In genomic region chr3:55241730-55242421, GRCm38 (mm10) we compare ENCODE assay signal across 8 mouse cellular contexts. TPM values are rescaled to one million over a fixed set of nuclear protein-coding genes. Genes with fewer than 3 reads are reported as not detected.
DNase-seq lines count a peak whose midpoint lies in the region; ATAC-seq lines count a peak whose summit lies in the region.

Gene Dclk1, plus strand, starts transcription at chr3:55242364.

- peak within 1 kb of the TSS; percentile 97 for H3K9ac ChIP-seq in forebrain, embryonic 13.5 days
- no peak within 1 kb of the TSS for H3K9ac ChIP-seq in liver, embryonic 11.5 days (ENCODE audit: low read depth, low read length)
- peak within 1 kb of the TSS; percentile 84 for H3K9ac ChIP-seq in neural tube, embryonic 15.5 days (replicated peaks)

- peaks cover 31% of the 10 kb centered on the region for H3K4me1 ChIP-seq in forebrain, embryonic 13.5 days
- H3K4me1 ChIP-seq in liver, embryonic 11.5 days (replicated peaks; ENCODE audit: control insufficient read depth, insufficient read depth, low read length): no peaks in the 10 kb centered on the region
- peaks cover 33% of the 10 kb centered on the region for H3K4me1 ChIP-seq in neural tube, embryonic 15.5 days

- no peaks in the 10 kb centered on the region for H3K27me3 ChIP-seq in forebrain, embryonic 13.5 days
- peaks cover 28% of the 10 kb centered on the region for H3K27me3 ChIP-seq in liver, embryonic 11.5 days (replicated peaks; ENCODE audit: control insufficient read depth, insufficient read depth, low read length)
- no peaks in the 10 kb centered on the region for H3K27me3 ChIP-seq in neural tube, embryonic 15.5 days (replicated peaks)

- peak within 1 kb of the TSS; percentile 98 for H3K27ac ChIP-seq in forebrain, embryonic 13.5 days
- no peak within 1 kb of the TSS for H3K27ac ChIP-seq in liver, embryonic 11.5 days (ENCODE audit: low read depth, low read length)
- H3K27ac ChIP-seq in neural tube, embryonic 15.5 days (replicated peaks): peak within 1 kb of the TSS; percentile 97

- no peaks in the 10 kb centered on the region for H3K9me3 ChIP-seq in forebrain, embryonic 13.5 days (replicated peaks)
- H3K9me3 ChIP-seq in liver, embryonic 11.5 days (ENCODE audit: control insufficient read depth, low read length): no peaks in the 10 kb centered on the region
- H3K9me3 ChIP-seq in neural tube, embryonic 15.5 days (replicated peaks): no peaks in the 10 kb centered on the region

- ATAC-seq in forebrain, embryonic 13.5 days: no peak
- no peak for ATAC-seq in liver, embryonic 11.5 days (replicated peaks; ENCODE audit: low FRiP score)
- no peak for ATAC-seq in neural tube, embryonic 15.5 days (ENCODE audit: low FRiP score)
- no peak for ATAC-seq in CD4-positive, CD25-positive, alpha-beta regulatory T cell, adult 4 months
- ATAC-seq in activated CD4-positive, CD25-positive, alpha-beta regulatory T cell, adult 4 months: no peak

- H3K4me3 ChIP-seq in forebrain, embryonic 13.5 days: peak within 1 kb of the TSS; percentile 81
- H3K4me3 ChIP-seq in liver, embryonic 11.5 days (ENCODE audit: low read depth, low read length): peak within 1 kb of the TSS; percentile 40
- H3K4me3 ChIP-seq in neural tube, embryonic 15.5 days (replicated peaks): peak within 1 kb of the TSS; percentile 63

- no peak for DNase-seq in left cerebral cortex, adult 18-20 months (ENCODE audit: low spot score in 2 of 2)
- no peak for DNase-seq in left cerebral cortex, adult 11 months (ENCODE audit: low spot score)
- DNase-seq in heart, postnatal 4 days: peak; percentile 17
- no peak for DNase-seq in liver, embryonic 11.5 days (ENCODE audit: low spot score)

- H3K36me3 ChIP-seq in forebrain, embryonic 13.5 days (ENCODE audit: poor library complexity, severe bottlenecking): no peaks in the 10 kb centered on the region
- no peaks in the 10 kb centered on the region for H3K36me3 ChIP-seq in liver, embryonic 11.5 days (ENCODE audit: control insufficient read depth, insufficient read depth, low read length)
- 0 out of 2 replicates have a peak, but pooled peaks cover under 1% of the 10 kb centered on the region for H3K36me3 ChIP-seq in neural tube, embryonic 15.5 days

- H3K4me2 ChIP-seq in forebrain, embryonic 13.5 days: peak within 1 kb of the TSS; percentile 71
- H3K4me2 ChIP-seq in liver, embryonic 11.5 days: peak within 1 kb of the TSS; percentile 61
- peak within 1 kb of the TSS; percentile 67 for H3K4me2 ChIP-seq in neural tube, embryonic 15.5 days

- WGBS in forebrain, embryonic 13.5 days: 31% methylated on average over 10 of the region's 10 CpGs
- 36% methylated on average over 10 of the region's 10 CpGs for WGBS in liver, embryonic 11.5 days
- WGBS in neural tube, embryonic 15.5 days: 39% methylated on average over 10 of the region's 10 CpGs

RNA-seq across cellular contexts. Expression of gene Dclk1, which starts in this region (rescaled TPM):
- total RNA-seq in left cerebral cortex, adult 18-20 months (2021): 100 to 1,000 TPM; 785 to 850 TPM
- polyA plus RNA-seq in forebrain, embryonic 13.5 days (2015; fragmentation: Nextera tagmentation; extraction: Ambion mirVana): 173 and 201 TPM in 2 replicates
- total RNA-seq in heart, postnatal 4 days (2021): 10 to 100 TPM; 13.8 to 14.0 TPM
- polyA plus RNA-seq in liver, embryonic 11.5 days (2014; fragmentation: Nextera tagmentation; extraction: Ambion mirVana): 2.7 and 3.3 TPM in 2 replicates
- 189 and 232 TPM in 2 replicates for polyA plus RNA-seq in neural tube, embryonic 15.5 days (2015; fragmentation: Nextera tagmentation; extraction: Ambion mirVana)
- polyA plus RNA-seq in CD4-positive, CD25-positive, alpha-beta regulatory T cell, adult 4 months (2017; shearing (Covaris generic)): under 1 TPM; 0.16 to 0.50 TPM
- polyA plus RNA-seq in activated CD4-positive, CD25-positive, alpha-beta regulatory T cell, adult 4 months (2017; shearing (Covaris generic)): under 1 TPM; 0.12 to 0.87 TPM

Comparison
In these comparisons a context has a peak if more than half of its experiments do, and no peak if none do; other contexts are left out.
1. RNA of gene Dclk1 (total RNA-seq): 785 to 850 TPM in left cerebral cortex, adult 18-20 months; 13.8 to 14.0 TPM in heart, postnatal 4 days; every median in the first group is over 10 times any median in the second.
2. RNA of gene Dclk1 (polyA plus RNA-seq): 189 to 232 TPM in neural tube, embryonic 15.5 days and 173 to 201 TPM in forebrain, embryonic 13.5 days; 2.7 to 3.3 TPM in liver, embryonic 11.5 days, 0.12 to 0.87 TPM in activated CD4-positive, CD25-positive, alpha-beta regulatory T cell, adult 4 months and 0.16 to 0.50 TPM in CD4-positive, CD25-positive, alpha-beta regulatory T cell, adult 4 months; every median in the first group is over 10 times any median in the second.
3. Peak in every context shown above with its lines, with median percentiles within 50 percentile points of each other: H3K4me2 ChIP-seq and H3K4me3 ChIP-seq.